Mouse (Mus musculus): ENCODE measurements around the gene Pitpnc1. TPM values are rescaled to one million over a fixed set of nuclear protein-coding genes. Genes with fewer than 3 reads are reported as not detected.

Pitpnc1 gene
- 14.9 and 15.9 TPM in 2 replicates for polyA plus RNA-seq (2012)

- TF ChIP-seq GATA1 (IDR thresholded peaks at IDR 0.05; ENCODE audit: low read length): no peak
These were observed at the start of gene Pitpnc1 for GRCm38 (mm10) chr11:107470521-107471041. Gene Pitpnc1 (minus strand): TSS chr11:107470699.

- no peak for TF ChIP-seq GATA1 (IDR thresholded peaks at IDR 0.05; ENCODE audit: low read length)
These were observed 48.3 kb upstream of the Pitpnc1 start for GRCm38 (mm10) chr11:107518645-107519429.

GRCm38 (mm10) chr11:107516387-107516786, 45.9 kb upstream of the Pitpnc1 start:
- no peak for TF ChIP-seq GATA1 (IDR thresholded peaks at IDR 0.05; ENCODE audit: low read length)

GRCm38 (mm10) chr11:107513047-107513446, 42.5 kb upstream of the Pitpnc1 start:
- TF ChIP-seq GATA1 (IDR thresholded peaks at IDR 0.05; ENCODE audit: low read length): no peak

- no peak for TF ChIP-seq GATA1 (IDR thresholded peaks at IDR 0.05; ENCODE audit: low read length)
These were observed 40.1 kb upstream of the Pitpnc1 start for GRCm38 (mm10) chr11:107510362-107511269.

- TF ChIP-seq GATA1 (IDR thresholded peaks at IDR 0.05; ENCODE audit: low read length): no peak
These were observed 39.3 kb upstream of the Pitpnc1 start for GRCm38 (mm10) chr11:107509631-107510338.

GRCm38 (mm10) chr11:107506260-107506659, 35.8 kb upstream of the Pitpnc1 start:
- no peak for TF ChIP-seq GATA1 (IDR thresholded peaks at IDR 0.05; ENCODE audit: low read length)

- no peak for TF ChIP-seq GATA1 (IDR thresholded peaks at IDR 0.05; ENCODE audit: low read length)
These were observed 32.3 kb upstream of the Pitpnc1 start for GRCm38 (mm10) chr11:107502801-107503200.

GRCm38 (mm10) chr11:107484341-107484740, 13.8 kb upstream of the Pitpnc1 start:
- TF ChIP-seq GATA1 (IDR thresholded peaks at IDR 0.05; ENCODE audit: low read length): no peak

GRCm38 (mm10) chr11:107479862-107480203, 9.3 kb upstream of the Pitpnc1 start:
- TF ChIP-seq GATA1 (IDR thresholded peaks at IDR 0.05; ENCODE audit: low read length): no peak

- no peak for TF ChIP-seq GATA1 (IDR thresholded peaks at IDR 0.05; ENCODE audit: low read length)
These were observed 8.8 kb upstream of the Pitpnc1 start, which contains the start of gene Psmd12 for GRCm38 (mm10) chr11:107479053-107479861. Gene Psmd12 (plus strand): TSS chr11:107479484.

GRCm38 (mm10) chr11:107473137-107473820, 2.8 kb upstream of the Pitpnc1 start:
- no peak for TF ChIP-seq GATA1 (IDR thresholded peaks at IDR 0.05; ENCODE audit: low read length)

GRCm38 (mm10) chr11:107472304-107472703, 1.8 kb upstream of the Pitpnc1 start:
- no peak for TF ChIP-seq GATA1 (IDR thresholded peaks at IDR 0.05; ENCODE audit: low read length)

Measured in G1E-ER4 (cell line).